Mouse (Mus musculus) thymus, postnatal 14 days (tissue): ENCODE data around the gene Fkbpl.

ENCODE experiments used
- DNase-seq: peaks from one replicate; pipeline ENCODE4 v3.0.0; 2021

The Fkbpl gene

DNA sequence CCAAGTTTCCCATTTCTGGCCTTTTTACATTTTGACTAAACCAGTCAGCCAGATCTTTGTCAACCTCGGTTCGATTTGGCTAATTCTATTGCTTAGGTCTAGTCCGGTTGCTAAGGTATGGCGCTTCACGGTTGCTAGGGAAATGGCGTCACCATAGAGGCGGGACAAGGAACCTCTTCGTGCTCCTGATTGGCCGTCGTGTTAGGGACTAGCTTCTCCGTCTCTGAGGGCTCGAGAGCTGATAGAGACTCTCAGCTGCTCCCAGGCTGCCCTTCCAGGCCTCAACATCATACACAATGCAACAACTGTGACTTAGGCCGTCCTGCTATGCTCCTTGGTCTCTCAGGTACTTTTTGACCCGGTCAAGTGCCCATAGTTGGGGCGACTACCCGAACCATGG, at the start of gene Fkbpl:
Gene Fkbpl (plus strand): TSS at position 157 of the 400 bp plus-strand sequence.
- DNase-seq: peak; percentile 96

- no peak for DNase-seq
These were observed 48.5 kb upstream of the Fkbpl start for GRCm38 (mm10) chr17:34596098-34596497.

GRCm38 (mm10) chr17:34597566-34598095, 46.9 kb upstream of the Fkbpl start, which contains the start of gene Ager:
Gene Ager, plus strand, starts transcription at chr17:34597862.
- no peak for DNase-seq

- DNase-seq: no peak
These were observed 44.7 kb upstream of the Fkbpl start for GRCm38 (mm10) chr17:34599891-34600290.

GRCm38 (mm10) chr17:34601796-34602195, 42.8 kb upstream of the Fkbpl start:
- DNase-seq: no peak

- peak; percentile 98 for DNase-seq
These were observed 41.0 kb upstream of the Fkbpl start, which contains the start of gene Rnf5 for GRCm38 (mm10) chr17:34603375-34604060. Gene Rnf5, minus strand, starts transcription at chr17:34603690.

DNA sequence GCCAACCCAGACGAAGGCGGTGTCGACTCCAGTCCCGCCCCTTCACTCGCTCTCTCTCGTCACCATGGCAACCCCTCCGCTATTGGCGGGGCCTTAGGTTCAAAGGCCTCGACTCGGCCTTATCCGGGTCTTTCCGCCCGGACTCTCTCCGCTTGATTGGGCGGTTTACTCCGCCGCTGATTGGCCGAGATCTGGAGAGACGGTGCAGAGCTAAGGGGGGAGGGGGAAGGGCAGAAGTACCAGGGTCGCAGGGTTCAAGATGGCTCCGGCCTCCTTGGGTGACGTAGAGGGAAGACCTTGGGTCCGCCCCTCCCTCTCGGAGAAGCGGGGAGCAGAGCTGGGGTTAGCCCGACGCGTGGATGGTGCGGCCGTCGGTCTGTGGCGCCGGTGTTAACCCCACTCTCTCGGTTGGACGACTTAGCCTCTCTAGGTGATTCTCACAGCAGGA, 40.5 kb upstream of the Fkbpl start, which contains the start of gene Agpat1:
Gene Agpat1 (plus strand): TSS at position 202 of the 448 bp plus-strand sequence.
- peak; percentile 99 for DNase-seq

- no peak for DNase-seq
These were observed 39.9 kb upstream of the Fkbpl start for GRCm38 (mm10) chr17:34604511-34605237.

- DNase-seq: peak; percentile 97
These were observed 39.0 kb upstream of the Fkbpl start for GRCm38 (mm10) chr17:34605609-34606008.

- DNase-seq: no peak
These were observed 38.2 kb upstream of the Fkbpl start for GRCm38 (mm10) chr17:34606186-34607039.

- no peak for DNase-seq
These were observed 36.6 kb upstream of the Fkbpl start for GRCm38 (mm10) chr17:34607997-34608396.

DNA sequence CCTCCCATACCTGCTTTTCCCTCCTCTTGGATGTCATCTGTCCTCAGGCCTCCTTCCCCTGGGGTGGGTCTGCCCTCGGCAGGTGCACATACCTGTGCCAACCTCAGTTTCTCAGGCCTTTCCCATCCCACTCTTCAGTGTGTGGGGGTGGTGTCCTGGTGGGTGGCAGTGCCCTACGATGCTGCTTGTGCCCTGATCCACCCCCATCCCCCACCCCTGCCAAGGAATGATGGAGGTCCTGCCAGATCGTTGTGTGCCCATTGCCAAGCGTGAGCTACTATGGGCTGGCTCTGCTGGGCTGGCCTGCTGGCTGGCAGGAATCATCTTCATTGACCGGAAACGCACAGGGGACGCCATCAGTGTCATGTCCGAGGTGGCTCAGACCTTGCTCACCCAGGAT, 33.5 kb upstream of the Fkbpl start:
- DNase-seq: no peak

DNA sequence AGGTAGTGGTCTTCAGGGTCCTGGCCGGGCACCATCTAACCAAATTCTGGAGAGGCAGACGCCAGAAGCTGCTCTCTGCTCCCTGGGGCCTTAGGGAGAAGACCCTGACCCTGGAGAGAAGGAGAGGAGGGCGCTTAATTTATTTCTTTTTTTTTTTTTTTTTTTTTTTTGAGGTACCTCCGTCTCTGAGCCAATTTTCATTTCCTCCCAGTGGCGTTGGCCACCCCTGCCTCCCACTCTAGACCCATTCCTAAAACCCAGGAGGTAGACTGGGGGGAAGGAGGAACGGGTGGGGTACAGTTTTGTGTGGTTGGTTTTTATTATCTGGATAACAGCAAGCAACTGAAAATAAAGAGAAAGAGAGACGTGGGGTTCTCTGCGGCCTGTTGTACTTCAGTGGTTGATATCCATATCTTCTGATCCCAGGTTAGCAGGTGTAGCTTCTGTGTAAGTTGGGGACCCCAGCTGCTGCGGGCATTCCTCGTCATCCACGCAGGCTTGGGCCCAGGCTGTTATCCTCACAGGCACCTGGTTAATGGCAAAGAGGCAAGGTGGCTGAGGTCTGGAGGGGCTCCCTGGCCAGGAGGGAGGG, 31.4 kb upstream of the Fkbpl start:
- DNase-seq: no peak

- no peak for DNase-seq
These were observed 30.7 kb upstream of the Fkbpl start for GRCm38 (mm10) chr17:34613830-34614229.

DNA sequence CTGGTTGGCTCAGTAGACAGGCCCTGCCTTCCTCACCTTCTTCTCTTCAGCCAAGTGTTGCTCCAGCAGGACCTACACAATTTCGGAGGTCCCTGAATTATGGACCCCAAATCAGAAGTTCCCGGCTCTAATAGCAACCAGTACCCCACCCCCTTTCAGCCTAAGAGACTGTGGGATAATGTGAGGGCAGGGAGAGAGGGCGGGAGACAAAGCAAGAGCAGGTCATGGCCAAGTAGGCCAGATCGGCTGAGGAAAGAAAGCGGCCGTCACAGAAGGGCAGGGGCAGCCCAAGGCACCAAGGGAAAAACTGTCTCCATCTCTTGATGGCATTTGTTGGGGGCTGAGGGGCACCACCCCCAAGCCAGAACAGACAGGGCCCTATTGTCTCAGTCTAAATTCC, 28.7 kb upstream of the Fkbpl start, which contains the start of gene Egfl8:
Gene Egfl8 (minus strand): TSS at position 101 of the 400 bp plus-strand sequence.
- no peak for DNase-seq

DNA sequence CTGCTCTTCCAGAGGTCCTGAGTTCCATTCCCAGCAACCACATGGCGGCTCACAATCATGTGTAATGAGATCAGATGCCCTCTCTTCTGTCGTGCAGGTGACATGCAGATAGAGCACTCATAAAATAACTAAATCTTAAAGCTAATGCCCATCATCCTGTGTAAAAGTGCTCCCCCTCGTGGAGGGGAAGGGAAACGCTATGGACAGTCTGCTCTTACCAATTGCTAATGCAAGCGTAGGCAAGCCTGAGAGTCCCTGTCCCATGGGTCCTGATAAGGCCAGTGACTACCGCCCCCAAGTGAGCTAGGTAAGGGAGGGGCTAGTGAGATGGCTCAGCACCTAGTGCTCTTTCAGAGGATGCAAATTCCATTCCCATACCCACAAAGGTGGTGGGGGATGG, 25.6 kb upstream of the Fkbpl start:
- DNase-seq: peak; percentile 87

- no peak for DNase-seq
These were observed 23.6 kb upstream of the Fkbpl start for GRCm38 (mm10) chr17:34621006-34621405.

DNA sequence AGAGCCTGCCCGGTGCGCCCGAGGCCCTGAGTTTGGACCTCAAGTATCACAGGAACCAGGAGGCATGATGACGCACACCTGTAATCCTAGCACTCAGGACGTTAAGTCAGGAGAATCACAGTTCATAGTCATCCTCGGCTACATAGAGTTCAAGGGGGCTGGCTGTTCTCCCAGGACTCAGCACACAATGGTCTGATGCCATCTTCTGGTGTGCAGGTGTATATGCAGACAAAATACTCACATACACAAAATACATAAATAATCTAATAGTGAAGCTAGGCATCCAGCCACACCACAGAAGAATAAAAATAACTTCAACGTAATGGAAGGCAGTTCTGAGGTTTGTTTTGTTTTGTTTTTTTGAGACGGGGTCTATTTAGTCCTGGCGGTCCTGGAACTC, 21.4 kb upstream of the Fkbpl start:
- DNase-seq: no peak

DNA sequence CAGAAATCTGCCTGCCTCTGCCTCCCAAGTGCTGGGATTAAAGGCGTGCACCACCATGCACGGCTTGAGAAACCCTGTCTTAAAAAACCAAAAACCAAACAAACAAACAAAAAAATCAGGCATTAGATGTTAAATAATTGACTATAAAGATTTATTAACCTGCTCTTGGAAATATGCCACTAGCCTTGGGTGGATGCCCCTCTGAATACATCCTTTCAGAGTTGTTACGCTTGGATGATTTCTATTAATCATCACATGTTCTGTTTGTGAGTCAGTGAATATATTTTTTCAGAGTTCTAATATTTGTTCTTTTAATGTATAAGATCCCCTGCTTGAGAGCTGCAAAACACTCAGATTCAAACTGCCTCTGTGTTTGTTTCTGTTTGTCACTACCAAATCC, 19.6 kb upstream of the Fkbpl start:
- no peak for DNase-seq

- no peak for DNase-seq
These were observed 18.3 kb upstream of the Fkbpl start for GRCm38 (mm10) chr17:34626062-34626772.

- DNase-seq: peak; percentile 70
These were observed 17.8 kb upstream of the Fkbpl start for GRCm38 (mm10) chr17:34626773-34627092.
